Mouse (Mus musculus) CH12.LX (cell line): ENCODE measurements around the gene Zfp790. TPM values are rescaled to one million over a fixed set of nuclear protein-coding genes. Genes with fewer than 3 reads are reported as not detected.
A peak's percentile ranks its signal among the peaks of the same experiment; 100 is the strongest.

Experiments used
- DNase-seq: peaks from one replicate; pipeline ENCODE4 v3.0.0-alpha.2; 2013; ENCODE audit errors: extremely low read depth
- H3K27ac ChIP-seq: 2 replicates; pipeline ENCODE4 v1.5.1; 2012; ENCODE audit warnings: low read depth, mild to moderate bottlenecking, control low read depth, moderate library complexity; ENCODE audit not compliant: insufficient read depth
- H3K27me3 ChIP-seq: replicated peaks from 2 replicates; pipeline ENCODE3; 2012; ENCODE audit warnings: inconsistent platforms
- H3K36me3 ChIP-seq, 2 experiments: replicated peaks in 1 of 2; 2 replicates each; pipeline versions ENCODE3 to v1.6.1; 2012; ENCODE audit warnings: inconsistent platforms in 1 of 2, low read length in 1 of 2, mild to moderate bottlenecking in 1 of 2, mixed read lengths in 1 of 2, moderate library complexity in 1 of 2; ENCODE audit not compliant: control insufficient read depth in 1 of 2, insufficient read depth in 1 of 2
- H3K4me1 ChIP-seq, 2 experiments: 2 replicates each; pipeline ENCODE4 v1.6.1; 2012; ENCODE audit warnings: inconsistent platforms in 1 of 2, moderate library complexity in 1 of 2; ENCODE audit not compliant: insufficient read depth in 2 of 2, control insufficient read depth in 1 of 2
- H3K4me2 ChIP-seq: 2 replicates; pipeline ENCODE4 v1.6.1; 2012; ENCODE audit warnings: low read depth, mild to moderate bottlenecking, control low read depth; ENCODE audit not compliant: poor library complexity, insufficient read depth, severe bottlenecking
- H3K4me3 ChIP-seq, 3 experiments: fragments of 150-350 bp in 1 of 3; sonication (generic) in 1 of 3; replicated peaks in 1 of 3; 2 replicates each; pipeline versions ENCODE3 to v1.5.1; 2011 to 2012; ENCODE audit warnings: low read depth in 2 of 3, low read length in 2 of 3, mild to moderate bottlenecking in 2 of 3, moderate library complexity in 2 of 3, control low read depth in 1 of 3, improper control_type of control experiment in 1 of 3, inconsistent platforms in 1 of 3, mixed read lengths in 1 of 3; ENCODE audit not compliant: poor library complexity in 1 of 3
- H3K79me2 ChIP-seq: replicated peaks from 2 replicates; pipeline ENCODE4 v1.6.1; 2012; ENCODE audit warnings: mild to moderate bottlenecking, moderate library complexity; ENCODE audit not compliant: control insufficient read depth, poor library complexity, insufficient read depth, severe bottlenecking; ENCODE audit errors: extremely low read depth
- H3K9ac ChIP-seq: 2 replicates; pipeline ENCODE4 v1.6.1; 2012; ENCODE audit warnings: low read depth, mild to moderate bottlenecking, control low read depth, moderate library complexity; ENCODE audit not compliant: insufficient read depth
- H3K9me3 ChIP-seq: replicated peaks from 2 replicates; pipeline ENCODE3; 2012; ENCODE audit warnings: low read length, inconsistent platforms, mixed read lengths
- CHD2 ChIP-seq: IDR thresholded peaks from 2 replicates; pipeline ENCODE4 v1.6.1; 2011; ENCODE audit warnings: low read length, improper control_type of control experiment
- E2F4 ChIP-seq: IDR thresholded peaks from 2 replicates; pipeline ENCODE4 v1.6.1; 2011; ENCODE audit warnings: low read depth, low read length, improper control_type of control experiment; ENCODE audit not compliant: insufficient replicate concordance
- ELF1 ChIP-seq: IDR thresholded peaks from 2 replicates; pipeline ENCODE4 v1.6.1; 2014; ENCODE audit warnings: low read depth, mild to moderate bottlenecking, inconsistent platforms, low read length, improper control_type of control experiment
- ETS1 ChIP-seq: conservative IDR thresholded peaks from 2 replicates; pipeline ENCODE4 v1.6.1; 2012; ENCODE audit warnings: low read depth, mild to moderate bottlenecking, inconsistent platforms, low read length, improper control_type of control experiment, moderate library complexity
- GABPA ChIP-seq: IDR thresholded peaks from 2 replicates; pipeline ENCODE4 v1.6.1; 2012; ENCODE audit warnings: low read depth, low read length, improper control_type of control experiment, inconsistent platforms; ENCODE audit not compliant: insufficient replicate concordance
- HCFC1 ChIP-seq: IDR thresholded peaks from 2 replicates; pipeline ENCODE4 v1.6.1; 2012; ENCODE audit warnings: low read depth, mild to moderate bottlenecking, inconsistent platforms, low read length, improper control_type of control experiment
- IRF4 ChIP-seq: IDR thresholded peaks from 2 replicates; pipeline ENCODE4 v1.6.1; 2014; ENCODE audit warnings: low read depth, mild to moderate bottlenecking, inconsistent platforms, low read length, improper control_type of control experiment
- JUN ChIP-seq: IDR thresholded peaks from 2 replicates; pipeline ENCODE4 v1.6.1; 2011; ENCODE audit warnings: low read depth, mild to moderate bottlenecking, low read length, improper control_type of control experiment, moderate library complexity; ENCODE audit not compliant: insufficient read depth
- KAT2A ChIP-seq: IDR thresholded peaks from 2 replicates; pipeline ENCODE4 v1.6.1; 2012; ENCODE audit warnings: low read length, improper control_type of control experiment, inconsistent platforms; ENCODE audit not compliant: insufficient replicate concordance
- MAFK ChIP-seq: IDR thresholded peaks from 2 replicates; pipeline ENCODE4 v1.6.1; 2011; ENCODE audit warnings: low read length, improper control_type of control experiment; ENCODE audit not compliant: insufficient replicate concordance
- MAX ChIP-seq: IDR thresholded peaks from 2 replicates; pipeline ENCODE4 v1.6.1; 2011; ENCODE audit warnings: low read length, improper control_type of control experiment
- MEF2A ChIP-seq: IDR thresholded peaks from 2 replicates; pipeline ENCODE4 v1.6.1; 2014; ENCODE audit warnings: low read depth, mild to moderate bottlenecking, inconsistent platforms, low read length, improper control_type of control experiment, borderline replicate concordance
- MXI1 ChIP-seq: IDR thresholded peaks from 2 replicates; pipeline ENCODE4 v1.6.1; 2011; ENCODE audit warnings: mild to moderate bottlenecking, low read depth, low read length, improper control_type of control experiment
- MYC ChIP-seq: IDR thresholded peaks from 2 replicates; pipeline ENCODE4 v1.6.1; 2011; ENCODE audit warnings: low read depth, mild to moderate bottlenecking, improper control_type of control experiment, low read length
- NRF1 ChIP-seq: IDR thresholded peaks from 2 replicates; pipeline ENCODE4 v1.6.1; 2014; ENCODE audit warnings: low read depth, mild to moderate bottlenecking, inconsistent platforms, low read length, improper control_type of control experiment, moderate library complexity
- PAX5 ChIP-seq: IDR thresholded peaks from 2 replicates; pipeline ENCODE4 v1.6.1; 2012; ENCODE audit warnings: low read length, inconsistent platforms, mixed read lengths
- POLR2A ChIP-seq: IDR thresholded peaks from 2 replicates; pipeline ENCODE4 v1.6.1; 2011; ENCODE audit warnings: low read depth, mild to moderate bottlenecking, improper control_type of control experiment, low read length
- RCOR1 ChIP-seq: conservative IDR thresholded peaks from 2 replicates; pipeline ENCODE4 v1.6.1; 2012; ENCODE audit warnings: low read depth, mild to moderate bottlenecking, inconsistent platforms, low read length, improper control_type of control experiment
- SIN3A ChIP-seq: IDR thresholded peaks from 2 replicates; pipeline ENCODE4 v1.6.1; 2012; ENCODE audit warnings: low read length, improper control_type of control experiment, inconsistent platforms
- UBTF ChIP-seq: IDR thresholded peaks from 2 replicates; pipeline ENCODE4 v1.6.1; 2012; ENCODE audit warnings: low read depth, mild to moderate bottlenecking, inconsistent platforms, low read length, improper control_type of control experiment, moderate library complexity
- USF1 ChIP-seq: IDR thresholded peaks from 2 replicates; pipeline ENCODE4 v1.6.1; 2014; ENCODE audit warnings: low read depth, mild to moderate bottlenecking, inconsistent platforms, low read length, improper control_type of control experiment
- ZKSCAN1 ChIP-seq: IDR thresholded peaks from 2 replicates; pipeline ENCODE4 v1.6.1; 2012; ENCODE audit warnings: low read depth, inconsistent platforms, low read length, improper control_type of control experiment, borderline replicate concordance
- ZMIZ1 ChIP-seq: IDR thresholded peaks from 2 replicates; pipeline ENCODE4 v1.6.1; 2012; ENCODE audit warnings: low read depth, mild to moderate bottlenecking, inconsistent platforms, low read length, improper control_type of control experiment
- ZNF384 ChIP-seq: IDR thresholded peaks from 2 replicates; pipeline ENCODE4 v1.6.1; 2012; ENCODE audit warnings: low read depth, low read length, improper control_type of control experiment, inconsistent platforms
- dilution Hi-C: fragments of 300-500 bp; cut with MboI; formaldehyde crosslinking; loops from 2 replicates; pipeline ENCODE4 v1.14.3; 2020; ENCODE audit warnings: low sequenced_read_pairs; ENCODE audit not compliant: extremely low pct_unique_long_range_greater_than_20kb, extremely low pct_ligation_motif_present
- in situ Hi-C: fragments of 300-500 bp; cut with MboI; formaldehyde crosslinking; loops from 3 replicates; pipeline ENCODE4 v1.14.3; 2019; ENCODE audit warnings: low sequenced_read_pairs, low pct_ligation_motif_present, low pct_unique_long_range_greater_than_20kb, mixed read lengths
- polyA plus RNA-seq: library from polyadenylated mRNA; unstranded; fragments of >175 nt; gene quantifications from 2 replicates; pipeline ENCODE4 v1.2.1, GENCODE M21; 2012; ENCODE audit warnings: low read depth; ENCODE audit not compliant: insufficient read length
- total RNA-seq, 2 experiments: library from RNA; depleted of rRNA; stranded (reverse); fragments of 300-350 nt in 1 of 2; fragments of >200 nt in 1 of 2; gene quantifications; 2 replicates each; pipeline ENCODE4 v1.2.3; 2012 to 2014

The Zfp790 gene
- total and polyA plus RNA-seq, 3 experiments, result 4.6 to 7.6 (median 5.8) TPM

GRCm38 (mm10) chr7:29818619-29819254 is 2.8 kb downstream of the Zfp790 start:
- no peak overlapping the region for H3K27ac ChIP-seq
- peak overlapping the region; percentile 65 to 82 (median 68) for H3K4me3 ChIP-seq
- H3K36me3 ChIP-seq, result peaks cover 10 to 39% of the 10 kb centered on the region in 2 experiments
- H3K27me3 ChIP-seq, result no peaks in the 10 kb centered on the region
- TF ChIP-seq POLR2A, result peak; percentile 33
- no peak for TF ChIP-seq UBTF
- TF ChIP-seq ETS1, result no peak
- no peak for TF ChIP-seq RCOR1
- TF ChIP-seq KAT2A, result peak; percentile 94; the same call in 1 of the 2 replicates
- TF ChIP-seq HCFC1, result peak; percentile 98
- peak; percentile 90 for TF ChIP-seq ELF1
- TF ChIP-seq JUN, result no peak
- TF ChIP-seq NRF1, result no peak
- TF ChIP-seq CHD2, result no peak
- peak; percentile 34; the same call in 1 of the 2 replicates for TF ChIP-seq GABPA
- TF ChIP-seq ZKSCAN1, result no peak
- TF ChIP-seq SIN3A, result peak; percentile 81
- no peak for TF ChIP-seq MYC
- TF ChIP-seq MEF2A, result no peak
- TF ChIP-seq IRF4, result no peak
- TF ChIP-seq MAFK, result no peak
- no peak for TF ChIP-seq E2F4
- in situ Hi-C loops, result no loop called here
- H3K4me2 ChIP-seq, result peak overlapping the region; percentile 98
- H3K9ac ChIP-seq, result peak overlapping the region; percentile 75
- dilution Hi-C loops, result no loop called here
- peaks cover 9 to 40% of the 10 kb centered on the region in 2 experiments for H3K4me1 ChIP-seq
- H3K9me3 ChIP-seq, result no peaks in the 10 kb centered on the region
- peak; percentile 73 for DNase-seq
- peaks cover 25% of the 10 kb centered on the region for H3K79me2 ChIP-seq

GRCm38 (mm10) chr7:29828001-29828400 is 12.1 kb downstream of the Zfp790 start:
- in situ Hi-C loops, result no loop called here
- TF ChIP-seq HCFC1 (no peak), SIN3A (no peak), E2F4 (no peak), ZNF384 (no peak), ZMIZ1 (no peak), ETS1 (no peak), MAX (no peak), JUN (no peak), USF1 (no peak), UBTF (no peak), MAFK (no peak), MXI1 (no peak), GABPA (no peak), PAX5 (no peak)
- TF ChIP-seq, all 38 proteins: peak for 0
- Histone ChIP-seq H3K27me3 (no peaks in the 10 kb centered on the region), H3K9me3 (no peaks in the 10 kb centered on the region), H3K4me2 (no peak overlapping the region), H3K4me1 (no peaks in the 10 kb centered on the region), H3K79me2 (no peaks in the 10 kb centered on the region), H3K4me3 (no peak overlapping the region), H3K36me3 (peaks cover 57 to 83% of the 10 kb centered on the region in 2 experiments), H3K9ac (no peak overlapping the region), H3K27ac (no peak overlapping the region)
- no peak for DNase-seq
- dilution Hi-C loops, result no loop called here
